Mouse (Mus musculus): ENCODE data around the gene Tmcc2.

GRCm38 (mm10) chr1:132336921-132337320, 54.2 kb downstream of the Tmcc2 start:
- TF ChIP-seq CTCF (IDR thresholded peaks at IDR 0.05; ENCODE audit: borderline replicate concordance, control insufficient read depth, extremely low read depth, insufficient read depth, low read length, poor library complexity) = no peak
- TF ChIP-seq POLR2A (IDR thresholded peaks at IDR 0.05; ENCODE audit: control insufficient read depth, extremely low read depth, insufficient read depth, low read length, poor library complexity) = no peak

Data from thymus, adult 2 months (tissue).